Mouse (Mus musculus): Measurements from ENCODE around the gene Cpsf3. TPM values are rescaled to one million over a fixed set of nuclear protein-coding genes. Genes with fewer than 3 reads are reported as not detected.

Cpsf3 gene
- polyA plus RNA-seq, 1 experiment: 39.1 TPM

- TF ChIP-seq MYOG (IDR thresholded peaks at IDR 0.05; ENCODE audit: control insufficient read depth, extremely low read depth, insufficient read length): no peak
- no peak for TF ChIP-seq FOSL1 (IDR thresholded peaks at IDR 0.05; ENCODE audit: insufficient read depth, low read length, poor library complexity, severe bottlenecking)
- TF ChIP-seq MAX (IDR thresholded peaks at IDR 0.05): no peak
- no peak for TF ChIP-seq CTCF (IDR thresholded peaks at IDR 0.05; ENCODE audit: control insufficient read depth, insufficient read depth, insufficient read length)
- no peak for TF ChIP-seq CEBPB (IDR thresholded peaks at IDR 0.05; ENCODE audit: low read depth)
- Histone ChIP-seq H3K27me3 (ENCODE audit: control insufficient read depth, insufficient read depth, insufficient read length) (no peaks in the 10 kb centered on the region), H3K36me3 (ENCODE audit: control insufficient read depth, insufficient read depth) (peaks cover 49% of the 10 kb centered on the region), H3K4me3 (ENCODE audit: insufficient read depth, poor library complexity, severe bottlenecking) (no peak overlapping the region), H3ac (ENCODE audit: control insufficient read depth, insufficient read length, low read depth) (no peak overlapping the region), H3K79me2 (ENCODE audit: control insufficient read depth, insufficient read depth) (no peaks in the 10 kb centered on the region), H3K79me3 (ENCODE audit: low read depth) (no peaks in the 10 kb centered on the region)
Measured at GRCm38 (mm10) chr12:21330961-21331576, 45.9 kb downstream of the Cpsf3 start.

DNA sequence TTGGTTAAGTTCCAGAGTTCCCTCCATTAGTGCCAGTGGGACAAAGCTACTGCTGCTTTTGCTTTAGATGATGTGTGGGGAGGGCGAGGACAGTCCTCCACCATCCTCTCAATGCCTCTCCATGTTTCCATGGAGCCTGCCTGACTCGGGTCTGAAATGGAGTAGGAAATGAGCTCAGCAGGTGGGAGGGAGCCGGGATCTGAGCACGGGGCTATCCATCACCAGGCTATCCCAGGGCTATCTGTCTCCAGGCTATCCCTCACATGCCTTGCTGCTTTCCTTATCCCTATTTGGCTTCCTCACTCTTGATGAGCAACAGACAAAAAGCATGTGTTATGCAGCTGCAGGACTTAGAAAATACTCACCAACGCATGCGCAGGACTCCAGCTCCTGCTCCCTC is 46.5 kb downstream of the Cpsf3 start:
- peaks cover 49% of the 10 kb centered on the region for H3K36me3 ChIP-seq (ENCODE audit: control insufficient read depth, insufficient read depth)
- H3K4me3 ChIP-seq (ENCODE audit: insufficient read depth, poor library complexity, severe bottlenecking): no peak overlapping the region
- no peak overlapping the region for H3ac ChIP-seq (ENCODE audit: control insufficient read depth, insufficient read length, low read depth)
- H3K27me3 ChIP-seq (ENCODE audit: control insufficient read depth, insufficient read depth, insufficient read length): no peaks in the 10 kb centered on the region
- no peaks in the 10 kb centered on the region for H3K79me3 ChIP-seq (ENCODE audit: low read depth)
- no peak for TF ChIP-seq MAX (IDR thresholded peaks at IDR 0.05)
- TF ChIP-seq MYOD1 (IDR thresholded peaks at IDR 0.05; ENCODE audit: control insufficient read depth, insufficient read length, low read depth): no peak
- no peak for TF ChIP-seq CTCF (IDR thresholded peaks at IDR 0.05; ENCODE audit: control insufficient read depth, insufficient read depth, insufficient read length)
- TF ChIP-seq USF1 (IDR thresholded peaks at IDR 0.05; ENCODE audit: low read depth): no peak
- H3K79me2 ChIP-seq (ENCODE audit: control insufficient read depth, insufficient read depth): no peaks in the 10 kb centered on the region

DNA sequence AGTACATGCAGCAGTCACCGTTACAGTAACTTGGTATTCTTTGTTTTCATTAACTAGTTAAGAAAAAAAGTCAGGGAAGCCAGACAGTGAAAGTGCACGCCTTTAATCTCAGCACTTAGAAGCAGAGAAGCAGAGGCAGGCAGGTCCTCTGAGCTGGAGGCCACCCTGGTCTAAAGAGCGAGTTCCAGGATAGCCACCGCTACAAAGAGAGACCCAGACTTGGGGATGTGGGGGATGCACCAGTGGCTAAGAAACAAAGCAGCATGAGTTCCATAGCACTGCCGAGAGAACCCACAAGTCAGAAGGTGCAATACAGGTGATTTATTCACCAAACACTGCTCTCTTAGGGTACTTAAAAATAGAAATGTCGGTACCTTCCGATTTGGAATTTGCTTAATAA is 47.8 kb downstream of the Cpsf3 start:
- H3K79me2 ChIP-seq (ENCODE audit: control insufficient read depth, insufficient read depth): no peaks in the 10 kb centered on the region
- no peak overlapping the region for H3ac ChIP-seq (ENCODE audit: control insufficient read depth, insufficient read length, low read depth)
- H3K4me3 ChIP-seq (ENCODE audit: insufficient read depth, poor library complexity, severe bottlenecking): no peak overlapping the region
- TF ChIP-seq USF1 (IDR thresholded peaks at IDR 0.05; ENCODE audit: low read depth): no peak
- no peak for TF ChIP-seq MYOG (IDR thresholded peaks at IDR 0.05; ENCODE audit: control insufficient read depth, extremely low read depth, insufficient read length)
- TF ChIP-seq MYOD1 (IDR thresholded peaks at IDR 0.05; ENCODE audit: control insufficient read depth, insufficient read length, low read depth): no peak
- TF ChIP-seq FOSL1 (IDR thresholded peaks at IDR 0.05; ENCODE audit: insufficient read depth, low read length, poor library complexity, severe bottlenecking): no peak
- no peak for TF ChIP-seq CTCF (IDR thresholded peaks at IDR 0.05; ENCODE audit: control insufficient read depth, insufficient read depth, insufficient read length)
- TF ChIP-seq CEBPB (IDR thresholded peaks at IDR 0.05; ENCODE audit: low read depth): no peak
- TF ChIP-seq MAX (IDR thresholded peaks at IDR 0.05): no peak
- no peaks in the 10 kb centered on the region for H3K79me3 ChIP-seq (ENCODE audit: low read depth)
- H3K36me3 ChIP-seq (ENCODE audit: control insufficient read depth, insufficient read depth): peaks cover 52% of the 10 kb centered on the region
- H3K27me3 ChIP-seq (ENCODE audit: control insufficient read depth, insufficient read depth, insufficient read length): no peaks in the 10 kb centered on the region

GRCm38 (mm10) chr12:21333766-21334165 is 48.6 kb downstream of the Cpsf3 start:
- no peak for TF ChIP-seq CTCF (IDR thresholded peaks at IDR 0.05; ENCODE audit: control insufficient read depth, insufficient read depth, insufficient read length)
- TF ChIP-seq CEBPB (IDR thresholded peaks at IDR 0.05; ENCODE audit: low read depth): no peak
- no peak for TF ChIP-seq MYOD1 (IDR thresholded peaks at IDR 0.05; ENCODE audit: control insufficient read depth, insufficient read length, low read depth)
- no peak for TF ChIP-seq FOSL1 (IDR thresholded peaks at IDR 0.05; ENCODE audit: insufficient read depth, low read length, poor library complexity, severe bottlenecking)
- no peak for TF ChIP-seq MAX (IDR thresholded peaks at IDR 0.05)
- no peak for TF ChIP-seq MYOG (IDR thresholded peaks at IDR 0.05; ENCODE audit: control insufficient read depth, extremely low read depth, insufficient read length)
- no peak for TF ChIP-seq USF1 (IDR thresholded peaks at IDR 0.05; ENCODE audit: low read depth)

DNA sequence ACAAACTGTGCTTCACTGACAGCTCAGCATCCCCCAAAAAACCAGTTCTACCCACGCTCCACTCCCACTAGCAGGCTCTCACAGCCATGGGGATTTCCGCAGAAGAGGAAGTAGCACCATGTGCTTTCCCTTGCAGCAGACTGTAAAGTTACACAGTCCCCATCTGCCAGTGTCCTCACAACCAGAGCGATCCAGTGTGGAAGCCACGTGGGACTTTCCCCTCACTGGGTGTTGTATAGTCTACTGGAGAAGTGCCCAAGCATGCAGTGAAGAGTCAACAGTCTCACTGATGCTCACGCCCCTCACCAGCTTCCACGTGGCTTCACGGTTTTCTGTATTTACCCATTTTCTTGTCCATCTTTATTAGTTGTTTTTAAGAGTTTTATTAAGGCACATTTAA is 50.7 kb downstream of the Cpsf3 start:
- H3K79me3 ChIP-seq (ENCODE audit: low read depth): no peaks in the 10 kb centered on the region
- H3K27me3 ChIP-seq (ENCODE audit: control insufficient read depth, insufficient read depth, insufficient read length): no peaks in the 10 kb centered on the region
- H3K36me3 ChIP-seq (ENCODE audit: control insufficient read depth, insufficient read depth): peaks cover 54% of the 10 kb centered on the region
- no peaks in the 10 kb centered on the region for H3K79me2 ChIP-seq (ENCODE audit: control insufficient read depth, insufficient read depth)
- no peak overlapping the region for H3ac ChIP-seq (ENCODE audit: control insufficient read depth, insufficient read length, low read depth)
- TF ChIP-seq CEBPB (IDR thresholded peaks at IDR 0.05; ENCODE audit: low read depth) (no peak), USF1 (IDR thresholded peaks at IDR 0.05; ENCODE audit: low read depth) (no peak), CTCF (IDR thresholded peaks at IDR 0.05; ENCODE audit: control insufficient read depth, insufficient read depth, insufficient read length) (no peak), FOSL1 (IDR thresholded peaks at IDR 0.05; ENCODE audit: insufficient read depth, low read length, poor library complexity, severe bottlenecking) (no peak), MYOD1 (IDR thresholded peaks at IDR 0.05; ENCODE audit: control insufficient read depth, insufficient read length, low read depth) (no peak), MAX (IDR thresholded peaks at IDR 0.05) (no peak), MYOG (IDR thresholded peaks at IDR 0.05; ENCODE audit: control insufficient read depth, extremely low read depth, insufficient read length) (no peak)
- no peak overlapping the region for H3K4me3 ChIP-seq (ENCODE audit: insufficient read depth, poor library complexity, severe bottlenecking)

More at GRCm38 (mm10) chr12:21333766-21334165, 48.6 kb downstream of the Cpsf3 start:
- Histone ChIP-seq H3K4me3 (ENCODE audit: insufficient read depth, poor library complexity, severe bottlenecking) (no peak overlapping the region), H3K27me3 (ENCODE audit: control insufficient read depth, insufficient read depth, insufficient read length) (no peaks in the 10 kb centered on the region), H3ac (ENCODE audit: control insufficient read depth, insufficient read length, low read depth) (no peak overlapping the region), H3K79me2 (ENCODE audit: control insufficient read depth, insufficient read depth) (no peaks in the 10 kb centered on the region), H3K79me3 (ENCODE audit: low read depth) (no peaks in the 10 kb centered on the region), H3K36me3 (ENCODE audit: control insufficient read depth, insufficient read depth) (peaks cover 53% of the 10 kb centered on the region)

DNA sequence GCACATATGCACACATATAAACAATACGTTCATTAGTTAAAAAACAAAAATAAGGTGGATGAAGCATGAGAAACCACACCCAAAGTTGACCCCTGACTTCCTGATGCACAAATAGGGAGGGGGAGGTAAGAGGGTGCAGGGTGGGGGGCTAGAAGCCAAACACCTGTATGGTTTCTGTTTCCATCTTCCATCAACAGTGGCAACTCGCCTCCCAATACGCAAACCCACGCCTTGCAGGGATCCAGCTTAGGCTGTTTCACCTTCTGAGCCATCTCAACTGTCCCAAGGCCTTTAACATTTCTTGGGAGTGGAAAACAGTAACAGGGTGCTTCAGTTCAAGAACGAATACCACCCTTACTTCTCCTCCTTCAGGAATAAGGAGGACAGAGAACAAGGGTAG is 52.0 kb downstream of the Cpsf3 start:
- H3K36me3 ChIP-seq (ENCODE audit: control insufficient read depth, insufficient read depth): peaks cover 51% of the 10 kb centered on the region

More for the DNA sequence above, 52.0 kb downstream of the Cpsf3 start:
- no peaks in the 10 kb centered on the region for H3K27me3 ChIP-seq (ENCODE audit: control insufficient read depth, insufficient read depth, insufficient read length)
- no peak overlapping the region for H3ac ChIP-seq (ENCODE audit: control insufficient read depth, insufficient read length, low read depth)
- TF ChIP-seq CEBPB (IDR thresholded peaks at IDR 0.05; ENCODE audit: low read depth) (no peak), MAX (IDR thresholded peaks at IDR 0.05) (no peak), FOSL1 (IDR thresholded peaks at IDR 0.05; ENCODE audit: insufficient read depth, low read length, poor library complexity, severe bottlenecking) (no peak), CTCF (IDR thresholded peaks at IDR 0.05; ENCODE audit: control insufficient read depth, insufficient read depth, insufficient read length) (no peak), MYOD1 (IDR thresholded peaks at IDR 0.05; ENCODE audit: control insufficient read depth, insufficient read length, low read depth) (no peak)
- H3K4me3 ChIP-seq (ENCODE audit: insufficient read depth, poor library complexity, severe bottlenecking): no peak overlapping the region
- no peaks in the 10 kb centered on the region for H3K79me2 ChIP-seq (ENCODE audit: control insufficient read depth, insufficient read depth)
- H3K79me3 ChIP-seq (ENCODE audit: low read depth): no peaks in the 10 kb centered on the region
